Mouse (Mus musculus): Measurements from ENCODE around the gene Lap3. TPM values are rescaled to one million over a fixed set of nuclear protein-coding genes. Genes with fewer than 3 reads are reported as not detected.

The Lap3 gene
- total RNA-seq, 4 experiments from 2014 or later, result 58.1 to 68.9 (median 63.5) TPM

GRCm38 (mm10) chr5:45495429-45495975 is 2.3 kb downstream of the Lap3 start:
- DNase-seq (ENCODE audit: low spot score in 2 of 2), result no peak

DNA sequence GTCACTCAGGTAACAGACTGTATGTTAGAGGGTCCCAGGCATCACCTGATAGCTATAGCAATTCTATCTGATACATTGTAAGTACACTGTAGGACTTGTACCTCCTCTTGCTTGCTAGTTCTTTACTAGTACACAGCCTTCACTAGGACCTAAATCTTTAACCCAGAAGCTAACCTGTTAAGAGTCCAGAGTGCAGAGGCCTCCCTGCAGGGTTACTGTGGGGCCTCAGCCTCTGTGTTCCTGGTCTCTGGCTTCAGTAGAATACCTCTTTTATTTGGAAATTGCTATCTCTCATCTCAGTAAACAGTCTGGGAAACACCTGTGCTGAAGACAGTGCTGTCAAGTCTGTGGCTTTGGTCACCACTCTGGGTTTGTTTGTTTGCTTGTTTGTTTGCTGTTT is 2.9 kb downstream of the Lap3 start:
- DNase-seq (ENCODE audit: low spot score in 2 of 2), result no peak

- no peak for DNase-seq (ENCODE audit: low spot score in 2 of 2)
Observed at GRCm38 (mm10) chr5:45496479-45496878, 3.3 kb downstream of the Lap3 start.

GRCm38 (mm10) chr5:45496930-45497550 is 3.9 kb downstream of the Lap3 start:
- no peak for DNase-seq (ENCODE audit: low spot score in 2 of 2)

GRCm38 (mm10) chr5:45497564-45497963 is 4.4 kb downstream of the Lap3 start:
- DNase-seq (ENCODE audit: low spot score in 2 of 2), result no peak

DNA sequence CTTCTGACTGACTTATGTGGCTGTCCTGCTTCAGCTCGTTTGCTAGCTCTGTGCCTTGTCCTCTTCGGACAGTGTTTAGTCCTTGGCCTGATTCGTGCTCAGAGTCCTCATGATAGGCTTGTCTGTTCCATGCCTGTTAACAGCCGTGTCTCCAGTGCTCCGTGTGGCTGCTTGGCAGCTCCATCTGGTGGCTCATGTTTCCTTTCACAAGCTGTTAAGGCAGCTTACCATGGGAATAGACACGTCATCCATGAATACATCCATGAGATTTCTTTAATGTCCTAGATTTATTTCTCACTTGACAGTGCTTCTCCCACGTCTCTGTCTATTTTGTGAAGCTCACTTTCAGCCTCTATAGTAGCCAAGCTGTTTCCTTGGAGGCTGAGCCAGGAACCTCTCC is 16.9 kb downstream of the Lap3 start:
- peak in 1 of 2 experiments; percentile 28 for DNase-seq (ENCODE audit: low spot score in 2 of 2)

DNA sequence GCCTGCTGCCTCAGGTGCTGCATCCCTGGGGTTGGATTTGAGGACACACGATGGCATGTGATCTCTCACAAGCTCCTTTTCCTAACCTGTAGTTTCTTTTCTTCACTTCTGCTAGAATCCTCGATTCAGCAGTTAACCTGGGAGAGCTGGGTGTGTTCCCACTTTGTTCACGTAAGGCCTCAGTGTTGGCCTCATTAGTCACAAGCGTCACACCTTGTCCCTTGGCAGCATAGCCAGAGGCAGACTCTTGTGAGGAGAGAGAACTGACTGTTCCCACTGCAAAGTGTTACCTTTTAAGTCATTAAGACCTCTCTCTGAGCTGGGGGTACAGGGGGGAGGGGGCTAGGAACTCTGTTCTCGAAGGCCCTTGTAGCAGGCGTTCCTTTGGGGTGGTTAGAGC is 19.7 kb downstream of the Lap3 start:
- DNase-seq (ENCODE audit: low spot score in 2 of 2), result no peak

DNA sequence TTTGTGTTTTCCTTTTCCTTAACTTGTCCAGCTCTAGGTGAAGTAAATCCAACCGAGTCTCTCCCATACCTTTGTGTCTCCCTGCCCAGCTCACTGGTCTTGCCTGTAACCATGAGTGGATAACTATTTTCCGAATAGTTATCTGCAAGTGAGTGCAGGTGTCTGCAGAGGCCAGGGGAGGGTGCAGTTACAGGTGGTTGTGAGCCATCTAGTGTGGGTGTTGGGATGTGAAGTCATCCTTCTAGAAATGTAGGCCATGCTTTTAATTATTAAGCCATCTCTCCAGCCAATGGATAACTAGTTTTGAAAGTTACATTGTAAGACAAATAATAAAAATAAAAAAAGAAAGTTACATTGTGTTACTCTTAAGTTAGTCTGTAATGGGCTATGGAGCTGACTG is 20.3 kb downstream of the Lap3 start:
- no peak for DNase-seq (ENCODE audit: low spot score in 2 of 2)

DNA sequence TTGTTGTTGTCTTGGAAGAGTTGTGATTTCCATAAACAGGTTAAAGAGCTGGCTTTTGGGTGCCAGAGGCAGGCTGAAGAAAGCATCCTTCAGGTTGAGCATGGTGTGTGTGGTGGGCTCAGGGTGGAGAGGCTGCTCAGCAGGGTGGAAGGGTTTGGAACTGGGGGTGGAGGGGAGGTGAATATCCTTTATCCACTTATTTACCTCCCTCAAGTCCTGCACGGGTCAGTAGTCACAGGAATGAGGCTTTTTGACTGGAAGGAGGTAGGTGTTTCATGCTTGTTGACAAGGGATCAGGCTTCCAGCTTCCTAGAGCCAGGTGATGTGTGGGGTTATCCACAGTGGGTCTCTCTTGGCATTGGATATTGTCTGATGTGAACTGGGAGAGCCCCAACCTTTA is 21.4 kb downstream of the Lap3 start:
- DNase-seq (ENCODE audit: low spot score in 2 of 2), result no peak

- no peak for DNase-seq (ENCODE audit: low spot score in 2 of 2)
Observed at GRCm38 (mm10) chr5:45515151-45515743, 22.1 kb downstream of the Lap3 start.

GRCm38 (mm10) chr5:45519960-45520808 is 27.0 kb downstream of the Lap3 start, which contains the start of gene Med28:
Gene Med28 (plus strand): TSS chr5:45520229.
- DNase-seq (ENCODE audit: low spot score in 2 of 2), result peak; percentile 87 to 92

DNA sequence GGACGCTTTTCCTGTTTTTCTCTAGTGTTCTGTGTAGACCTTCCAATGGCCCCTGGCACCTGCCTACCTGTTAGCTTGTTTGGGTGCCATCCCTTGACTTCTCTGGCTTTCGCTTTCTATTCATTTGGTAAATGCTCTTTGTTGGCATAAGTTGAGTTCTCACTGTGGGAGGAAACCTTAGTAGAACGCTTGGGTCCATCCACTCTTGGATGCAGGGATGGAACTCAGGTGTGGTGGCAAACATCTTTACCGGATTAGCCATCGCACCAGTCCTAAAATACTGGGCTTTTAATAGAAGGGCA is 27.6 kb downstream of the Lap3 start:
- DNase-seq (ENCODE audit: low spot score in 2 of 2), result no peak

GRCm38 (mm10) chr5:45521601-45522000 is 28.4 kb downstream of the Lap3 start:
- no peak for DNase-seq (ENCODE audit: low spot score in 2 of 2)

DNA sequence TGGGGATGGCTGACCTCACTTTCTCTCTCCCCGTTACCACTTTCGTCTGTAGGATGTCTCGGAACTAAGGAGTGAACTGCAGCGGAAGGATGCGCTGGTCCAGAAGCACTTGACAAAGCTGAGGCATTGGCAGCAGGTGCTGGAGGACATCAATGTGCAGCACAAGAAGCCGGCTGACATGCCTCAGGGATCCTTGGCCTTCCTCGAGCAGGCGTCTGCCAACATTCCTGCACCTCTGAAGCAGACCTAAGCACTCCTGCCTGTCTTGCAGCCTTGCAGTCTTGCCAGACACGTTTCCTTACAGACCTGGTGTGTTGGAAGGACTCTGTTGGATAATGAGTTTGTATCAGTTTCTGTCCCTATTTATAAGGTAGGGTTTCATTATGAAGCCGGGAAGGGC is 31.9 kb downstream of the Lap3 start:
- DNase-seq (ENCODE audit: low spot score in 2 of 2), result no peak

GRCm38 (mm10) chr5:45526338-45526737 is 33.2 kb downstream of the Lap3 start:
- DNase-seq (ENCODE audit: low spot score in 2 of 2), result no peak

DNA sequence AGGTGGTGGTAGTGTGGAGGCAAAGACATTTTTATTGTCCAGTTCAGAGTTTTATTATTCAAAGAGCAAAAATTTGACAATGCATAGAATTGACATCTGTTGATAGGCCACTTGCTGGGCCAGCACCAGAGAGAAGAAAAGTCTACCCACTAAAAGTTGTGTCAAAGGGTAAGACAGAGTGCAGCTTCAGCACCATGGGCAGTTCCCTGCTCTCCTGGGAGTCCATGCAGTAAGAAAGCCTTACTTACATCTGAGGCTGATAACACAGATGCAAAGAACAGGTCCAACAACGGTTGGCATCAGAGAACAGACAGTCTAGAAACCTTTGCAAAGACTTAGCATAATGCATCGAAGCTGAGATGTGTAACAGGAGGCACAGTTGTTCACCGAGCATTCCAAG is 36.5 kb downstream of the Lap3 start:
- DNase-seq (ENCODE audit: low spot score in 2 of 2), result no peak

GRCm38 (mm10) chr5:45534319-45535098 is 41.3 kb downstream of the Lap3 start:
- peak; percentile 56 to 66 for DNase-seq (ENCODE audit: low spot score in 2 of 2)

DNA sequence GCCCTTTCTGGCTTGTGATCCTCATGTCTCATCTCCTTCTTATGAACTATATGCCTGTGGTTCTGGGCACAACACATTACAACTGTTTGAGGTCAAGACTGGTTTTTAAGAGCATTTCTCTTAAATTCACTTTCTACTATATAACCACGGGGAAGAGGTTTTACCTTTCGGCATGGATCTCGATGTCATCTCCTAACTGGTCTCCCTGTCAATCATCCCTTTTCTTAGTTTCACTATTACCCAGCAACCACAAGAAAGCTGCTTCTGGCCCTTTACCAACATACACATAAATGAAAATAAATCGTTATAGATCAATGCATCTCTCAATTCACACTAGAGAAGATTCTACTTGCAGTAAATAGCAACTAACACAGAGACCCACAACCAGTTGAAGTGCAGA is 42.0 kb downstream of the Lap3 start:
- no peak for DNase-seq (ENCODE audit: low spot score in 2 of 2)

DNA sequence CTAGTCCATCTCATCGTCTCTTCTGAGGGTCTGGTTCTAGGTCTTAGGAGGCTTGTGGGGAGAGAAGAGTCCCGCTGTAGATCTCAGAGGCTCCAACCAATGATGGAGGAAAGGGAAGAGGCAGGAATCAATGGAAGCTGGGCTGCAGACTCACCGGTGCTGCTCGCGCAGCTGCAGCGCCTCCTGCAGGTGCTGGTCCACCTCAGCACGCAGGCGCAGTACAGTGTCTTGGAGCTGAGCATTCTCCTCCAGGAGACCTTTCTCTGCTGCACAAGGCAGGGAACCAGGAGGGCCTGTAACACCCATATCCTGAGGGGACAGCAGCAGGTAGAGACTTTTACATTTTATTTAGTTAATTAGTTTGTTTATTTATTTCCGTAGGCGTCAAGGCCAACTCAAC is 46.3 kb downstream of the Lap3 start:
- DNase-seq (ENCODE audit: low spot score in 2 of 2), result no peak

- DNase-seq (ENCODE audit: low spot score in 2 of 2), result no peak
Observed at GRCm38 (mm10) chr5:45543374-45543773, 50.2 kb downstream of the Lap3 start.

DNA sequence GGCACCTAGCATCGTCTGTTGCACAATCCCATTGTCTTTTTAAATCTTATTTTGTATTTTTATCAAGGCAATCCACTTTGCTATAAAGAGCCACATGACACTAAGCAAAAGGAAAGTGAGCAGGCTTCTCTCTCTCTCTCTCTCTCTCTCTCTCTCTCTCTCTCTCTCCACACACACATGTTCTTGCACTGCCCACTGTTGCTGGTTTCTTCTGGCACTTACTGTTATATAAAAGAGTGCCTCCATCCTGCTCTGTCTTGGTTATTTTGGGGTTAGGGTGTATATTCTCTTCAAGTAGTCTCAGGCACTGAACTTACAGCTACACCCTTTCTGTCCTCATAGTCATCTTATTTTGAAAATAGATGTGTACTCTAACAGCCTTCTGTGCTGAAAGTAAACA is 56.4 kb downstream of the Lap3 start:
- DNase-seq (ENCODE audit: low spot score in 2 of 2), result no peak

All from left cerebral cortex, adult 8-10 months (tissue).